ENCODE assay signal across 8 mouse cellular contexts in genomic region chr8:70775227-70775626, GRCm38 (mm10). TPM values are rescaled to one million over a fixed set of nuclear protein-coding genes. Genes with fewer than 3 reads are reported as not detected.
DNase-seq lines count a peak whose midpoint lies in the region; ATAC-seq and TF ChIP-seq lines count a peak whose summit lies in the region.

No protein-coding gene starts in this region.

- peak overlapping the region; percentile 44 for H3ac ChIP-seq in myocyte (ENCODE audit: control insufficient read depth, insufficient read length)

- H3K4me3 ChIP-seq in kidney, postnatal 0 days (replicated peaks; ENCODE audit: low read depth, low read length) = peak overlapping the region; percentile 76; the same call in 1 of the 2 replicates
- H3K4me3 ChIP-seq in embryonic fibroblast, embryonic 13.5 days (ENCODE audit: insufficient read depth, low read length) = peak overlapping the region; percentile 78
- H3K4me3 ChIP-seq in hindbrain, embryonic 16.5 days (ENCODE audit: low read length) = peak overlapping the region; percentile 68
- H3K4me3 ChIP-seq in myocyte = peak overlapping the region; percentile 92

- WGBS in kidney, postnatal 0 days = 89% methylated on average over 5 of the region's 5 CpGs
- WGBS in hindbrain, embryonic 16.5 days = 85% methylated on average over 5 of the region's 5 CpGs

- peaks cover 39% of the 10 kb centered on the region; the same call in 1 of the 2 replicates for H3K36me3 ChIP-seq in kidney, postnatal 0 days (ENCODE audit: insufficient read depth, low read length)
- peaks cover 37% of the 10 kb centered on the region for H3K36me3 ChIP-seq in hindbrain, embryonic 16.5 days (ENCODE audit: control insufficient read depth, insufficient read depth, low read length)
- no peaks in the 10 kb centered on the region for H3K36me3 ChIP-seq in myocyte (ENCODE audit: control insufficient read depth, insufficient read depth)

- H3K4me1 ChIP-seq in kidney, postnatal 0 days (replicated peaks; ENCODE audit: insufficient read depth, low read length) = peaks cover 27% of the 10 kb centered on the region
- H3K4me1 ChIP-seq in embryonic fibroblast, embryonic 13.5 days (ENCODE audit: control insufficient read depth, insufficient read depth, low read length) = peaks cover 12% of the 10 kb centered on the region; the same call in 1 of the 2 replicates
- peaks cover 45% of the 10 kb centered on the region for H3K4me1 ChIP-seq in hindbrain, embryonic 16.5 days (ENCODE audit: control insufficient read depth, insufficient read depth, low read depth, low read length)

- DNase-seq in kidney, postnatal 0 days (ENCODE audit: low spot score) = no peak
- DNase-seq in kidney, postnatal 4 days = no peak
- DNase-seq in Muller cell, postnatal 12 days (ENCODE audit: inconsistent ontology term) = no peak
- DNase-seq in spleen, adult 18-20 months = no peak
- DNase-seq in yolk sac, embryonic 10.5 days (ENCODE audit: low spot score) = no peak

- no peak overlapping the region for H3K27ac ChIP-seq in kidney, postnatal 0 days
- H3K27ac ChIP-seq in embryonic fibroblast, embryonic 13.5 days (ENCODE audit: insufficient read depth, low read length) = no peak overlapping the region
- no peak overlapping the region for H3K27ac ChIP-seq in hindbrain, embryonic 16.5 days (ENCODE audit: low read depth, low read length)

- peak overlapping the region; percentile 98 for H3K4me2 ChIP-seq in kidney, postnatal 0 days (ENCODE audit: low read length)
- H3K4me2 ChIP-seq in hindbrain, embryonic 16.5 days (ENCODE audit: low read length) = peak overlapping the region; percentile 73
- peak overlapping the region; percentile 93 for H3K4me2 ChIP-seq in myocyte (ENCODE audit: low read depth)

- no peak for TF ChIP-seq POLR2A in embryonic fibroblast, embryonic 13.5 days (IDR thresholded peaks at IDR 0.05; ENCODE audit: low read depth, low read length)
- no peak for TF ChIP-seq POLR2A in myocyte (IDR thresholded peaks at IDR 0.05; ENCODE audit: insufficient read length, low read depth)

- no peaks in the 10 kb centered on the region for H3K9me3 ChIP-seq in kidney, postnatal 0 days (replicated peaks; ENCODE audit: low read length)
- H3K9me3 ChIP-seq in hindbrain, embryonic 16.5 days (ENCODE audit: control insufficient read depth, low read length) = no peaks in the 10 kb centered on the region

- peak overlapping the region; percentile 98 for H3K9ac ChIP-seq in kidney, postnatal 0 days (ENCODE audit: low read depth, low read length)
- H3K9ac ChIP-seq in hindbrain, embryonic 16.5 days (ENCODE audit: low read depth, low read length) = peak overlapping the region; percentile 89

- peaks cover 21% of the 10 kb centered on the region for H3K79me2 ChIP-seq in myocyte (ENCODE audit: control insufficient read depth, insufficient read depth)

- ATAC-seq in kidney, postnatal 0 days (replicated peaks; ENCODE audit: low FRiP score, low read depth) = no peak
- ATAC-seq in hindbrain, embryonic 16.5 days = no peak

- no peaks in the 10 kb centered on the region for H3K27me3 ChIP-seq in kidney, postnatal 0 days (ENCODE audit: insufficient read depth, low read length)
- H3K27me3 ChIP-seq in hindbrain, embryonic 16.5 days (replicated peaks; ENCODE audit: control insufficient read depth, insufficient read depth, low read length) = no peaks in the 10 kb centered on the region
- no peaks in the 10 kb centered on the region for H3K27me3 ChIP-seq in myocyte (ENCODE audit: control insufficient read depth, insufficient read depth, insufficient read length)

- TF ChIP-seq CTCF in kidney, postnatal 0 days (IDR thresholded peaks at IDR 0.05; ENCODE audit: low read depth) = no peak
- no peak for TF ChIP-seq CTCF in embryonic fibroblast, embryonic 13.5 days (IDR thresholded peaks at IDR 0.05; ENCODE audit: borderline replicate concordance, insufficient read depth, low read length)

TF ChIP-seq in myocyte, 11 proteins besides CTCF, POLR2A, EP300 and RAD21:
- no peak for TF ChIP-seq TCF3 (IDR thresholded peaks at IDR 0.05; ENCODE audit: insufficient read length, low read depth)
- TF ChIP-seq MYOD1 (IDR thresholded peaks at IDR 0.05; ENCODE audit: control insufficient read depth in 1 of 3, insufficient read length in 2 of 3, low read depth in 2 of 3) = no peak
- TF ChIP-seq USF1 (IDR thresholded peaks at IDR 0.05; ENCODE audit: low read depth) = no peak
- TF ChIP-seq SRF (IDR thresholded peaks at IDR 0.05; ENCODE audit: control insufficient read depth, insufficient read length, low read depth) = no peak
- TF ChIP-seq CEBPB (IDR thresholded peaks at IDR 0.05; ENCODE audit: insufficient read depth, poor library complexity, severe bottlenecking) = no peak
- no peak for TF ChIP-seq TCF12 (IDR thresholded peaks at IDR 0.05; ENCODE audit: insufficient read depth, poor library complexity, severe bottlenecking)
- TF ChIP-seq POLR2AphosphoS2 (IDR thresholded peaks at IDR 0.05; ENCODE audit: insufficient read length, low read depth) = no peak
- TF ChIP-seq REST (IDR thresholded peaks at IDR 0.05; ENCODE audit: insufficient read depth, insufficient read length) = no peak
- no peak for TF ChIP-seq MAX (IDR thresholded peaks at IDR 0.05; ENCODE audit: low read depth)
- TF ChIP-seq MYOG (IDR thresholded peaks at IDR 0.05; ENCODE audit: control insufficient read depth in 1 of 3, insufficient read depth in 1 of 3, insufficient read length in 2 of 3, low read depth in 2 of 3) = no peak
- TF ChIP-seq E2F4 (IDR thresholded peaks at IDR 0.05; ENCODE audit: insufficient read depth) = no peak

RNA-seq across cellular contexts. Expression of gene Pik3r2, which starts 1.3 kb away (rescaled TPM):
- polyA plus RNA-seq in kidney, postnatal 0 days (2015; fragmentation: Nextera tagmentation; extraction: Ambion mirVana) = 43.8 and 47.2 TPM in 2 replicates
- polyA plus RNA-seq in embryonic fibroblast, embryonic 13.5 days (2011; ENCODE audit: insufficient read length, low read depth, missing spikeins) = 42.8 and 43.5 TPM in 2 replicates
- polyA plus RNA-seq in hindbrain, embryonic 16.5 days (2015; fragmentation: Nextera tagmentation; extraction: Ambion mirVana) = 115 and 118 TPM in 2 replicates
- polyA plus RNA-seq in myocyte (2012; fragmentation: generic; extraction: Trizol) = 130 TPM

RNA-seq across cellular contexts. Expression of gene Mpv17l2, which starts 14.5 kb away (rescaled TPM):
- 78.2 and 80.3 TPM in 2 replicates for polyA plus RNA-seq in kidney, postnatal 0 days (2015; fragmentation: Nextera tagmentation; extraction: Ambion mirVana)
- 29.1 and 32.6 TPM in 2 replicates for polyA plus RNA-seq in embryonic fibroblast, embryonic 13.5 days (2011; ENCODE audit: insufficient read length, low read depth, missing spikeins)
- polyA plus RNA-seq in hindbrain, embryonic 16.5 days (2015; fragmentation: Nextera tagmentation; extraction: Ambion mirVana) = 48.6 and 49.9 TPM in 2 replicates
- polyA plus RNA-seq in myocyte (2012; fragmentation: generic; extraction: Trizol) = 73.0 TPM

RNA-seq across cellular contexts. Expression of gene Rab3a, which starts 20.7 kb away (rescaled TPM):
- polyA plus RNA-seq in kidney, postnatal 0 days (2015; fragmentation: Nextera tagmentation; extraction: Ambion mirVana) = 20.5 and 21.8 TPM in 2 replicates
- polyA plus RNA-seq in embryonic fibroblast, embryonic 13.5 days (2011; ENCODE audit: insufficient read length, low read depth, missing spikeins) = 8.6 and 10.2 TPM in 2 replicates
- 622 and 635 TPM in 2 replicates for polyA plus RNA-seq in hindbrain, embryonic 16.5 days (2015; fragmentation: Nextera tagmentation; extraction: Ambion mirVana)
- 34.9 TPM for polyA plus RNA-seq in myocyte (2012; fragmentation: generic; extraction: Trizol)

RNA-seq across cellular contexts. Expression of gene Mast3, which starts 29.6 kb away (rescaled TPM):
- polyA plus RNA-seq in kidney, postnatal 0 days (2015; fragmentation: Nextera tagmentation; extraction: Ambion mirVana) = 8.4 and 10.2 TPM in 2 replicates
- polyA plus RNA-seq in embryonic fibroblast, embryonic 13.5 days (2011; ENCODE audit: insufficient read length, low read depth, missing spikeins) = 12.6 and 13.1 TPM in 2 replicates
- polyA plus RNA-seq in hindbrain, embryonic 16.5 days (2015; fragmentation: Nextera tagmentation; extraction: Ambion mirVana) = 21.9 and 23.9 TPM in 2 replicates
- 31.7 TPM for polyA plus RNA-seq in myocyte (2012; fragmentation: generic; extraction: Trizol)

RNA-seq across cellular contexts. Expression of gene Il12rb1, which starts 33.0 kb away (rescaled TPM):
- 0.09 and 0.13 TPM in 2 replicates for polyA plus RNA-seq in kidney, postnatal 0 days (2015; fragmentation: Nextera tagmentation; extraction: Ambion mirVana)
- polyA plus RNA-seq in embryonic fibroblast, embryonic 13.5 days (2011; ENCODE audit: insufficient read length, low read depth, missing spikeins) = 1.1 TPM in 1 of 2 replicates, not detected in the other
- polyA plus RNA-seq in hindbrain, embryonic 16.5 days (2015; fragmentation: Nextera tagmentation; extraction: Ambion mirVana) = 0.11 and 0.14 TPM in 2 replicates
- 6.5 TPM for polyA plus RNA-seq in myocyte (2012; fragmentation: generic; extraction: Trizol)

Comparison
In these comparisons a context has a peak if more than half of its experiments do, and no peak if none do; other contexts are left out.
1. RNA of gene Rab3a, which starts 20.7 kb away (polyA plus RNA-seq): 622 to 635 TPM in hindbrain, embryonic 16.5 days; 34.9 TPM in myocyte (single experiment), 20.5 to 21.8 TPM in kidney, postnatal 0 days and 8.6 to 10.2 TPM in embryonic fibroblast, embryonic 13.5 days; every median in the first group is over 10 times any median in the second.
2. Peak in every context shown above with its lines, with median percentiles within 50 percentile points of each other: H3K4me2 ChIP-seq and H3K4me3 ChIP-seq.